Mouse (Mus musculus) lung, embryonic 16.5 days (tissue): ENCODE measurements around the gene Babam2. TPM values are rescaled to one million over a fixed set of nuclear protein-coding genes. Genes with fewer than 3 reads are reported as not detected.

Source experiments
- ATAC-seq: fragments of 200-750 bp; cut with Nextera tagmentation; 2 replicates; pipeline ENCODE4 v1.8.0; 2017; ENCODE audit warnings: low read depth, mild to moderate bottlenecking, moderate library complexity
- H3K27ac ChIP-seq: fragments of 300-500 bp; sonication (generic); 2 replicates; pipeline ENCODE4 v1.5.1; 2014; ENCODE audit warnings: mild to moderate bottlenecking, control low read depth, low read length
- H3K27me3 ChIP-seq: fragments of 300-500 bp; sonication (generic); 2 replicates; pipeline ENCODE4 v1.6.1; 2014; ENCODE audit warnings: low read depth, low read length, mixed read lengths; ENCODE audit not compliant: control insufficient read depth, insufficient read depth
- H3K36me3 ChIP-seq: fragments of 300-500 bp; sonication (generic); 2 replicates; pipeline ENCODE4 v1.6.1; 2014; ENCODE audit warnings: low read length; ENCODE audit not compliant: control insufficient read depth, insufficient read depth
- H3K4me1 ChIP-seq: fragments of 300-500 bp; sonication (generic); replicated peaks from 2 replicates; pipeline ENCODE4 v1.6.1; 2014; ENCODE audit warnings: low read length, mixed read lengths; ENCODE audit not compliant: control insufficient read depth, insufficient read depth
- H3K4me2 ChIP-seq: fragments of 300-500 bp; sonication (generic); 2 replicates; pipeline ENCODE4 v1.6.1; 2014; ENCODE audit warnings: low read depth, low read length, control low read depth
- H3K4me3 ChIP-seq: fragments of 300-500 bp; sonication (generic); 2 replicates; pipeline ENCODE4 v1.5.1; 2014; ENCODE audit warnings: mild to moderate bottlenecking, low read length, control low read depth
- H3K9ac ChIP-seq: fragments of 300-500 bp; sonication (generic); 2 replicates; pipeline ENCODE4 v1.6.1; 2014; ENCODE audit warnings: low read length, control low read depth
- H3K9me3 ChIP-seq: fragments of 300-500 bp; sonication (generic); 2 replicates; pipeline ENCODE4 v1.6.1; 2016; ENCODE audit warnings: low read length; ENCODE audit not compliant: control insufficient read depth
- WGBS: fragments of 180-500 bp; shearing (Covaris S2); extraction: QIAGEN DNeasy Blood & Tissue Kit; methylation state at CpG from one replicate; pipeline ENCODE4 v1.1.7; 2014; 5-methylcytosine and 5-hydroxymethylcytosine counted together
- polyA plus RNA-seq: library from polyadenylated mRNA; unstranded; fragments of >200 nt; fragmentation: Nextera tagmentation; extraction: Ambion mirVana; gene quantifications from 2 replicates; pipeline ENCODE4 v1.2.1, GENCODE M21; 2015

Gene Babam2
- polyA plus RNA-seq, 1 experiment from 2014 or later: 51.9 TPM

GRCm38 (mm10) chr5:31704971-31705370 is 7.5 kb downstream of the Babam2 start:
- H3K4me3 ChIP-seq: no peak overlapping the region
- H3K4me1 ChIP-seq: no peaks in the 10 kb centered on the region
- no peak overlapping the region for H3K4me2 ChIP-seq
- ATAC-seq: no peak
- WGBS: 83% methylated on average over 5 of the region's 5 CpGs
- H3K27me3 ChIP-seq: no peaks in the 10 kb centered on the region
- H3K27ac ChIP-seq: no peak overlapping the region
- no peaks in the 10 kb centered on the region for H3K36me3 ChIP-seq
- no peaks in the 10 kb centered on the region; the same call in 1 of the 2 replicates for H3K9me3 ChIP-seq
- H3K9ac ChIP-seq: no peak overlapping the region

GRCm38 (mm10) chr5:31706826-31707225 is 9.3 kb downstream of the Babam2 start:
- Histone ChIP-seq H3K9ac (no peak overlapping the region), H3K4me1 (no peaks in the 10 kb centered on the region; the same call in 1 of the 2 replicates), H3K27ac (no peak overlapping the region), H3K4me3 (no peak overlapping the region), H3K36me3 (no peaks in the 10 kb centered on the region), H3K4me2 (no peak overlapping the region), H3K27me3 (no peaks in the 10 kb centered on the region), H3K9me3 (no peaks in the 10 kb centered on the region; the same call in 1 of the 2 replicates)
- no peak for ATAC-seq
- WGBS: 61% methylated on average over 4 of the region's 4 CpGs

DNA sequence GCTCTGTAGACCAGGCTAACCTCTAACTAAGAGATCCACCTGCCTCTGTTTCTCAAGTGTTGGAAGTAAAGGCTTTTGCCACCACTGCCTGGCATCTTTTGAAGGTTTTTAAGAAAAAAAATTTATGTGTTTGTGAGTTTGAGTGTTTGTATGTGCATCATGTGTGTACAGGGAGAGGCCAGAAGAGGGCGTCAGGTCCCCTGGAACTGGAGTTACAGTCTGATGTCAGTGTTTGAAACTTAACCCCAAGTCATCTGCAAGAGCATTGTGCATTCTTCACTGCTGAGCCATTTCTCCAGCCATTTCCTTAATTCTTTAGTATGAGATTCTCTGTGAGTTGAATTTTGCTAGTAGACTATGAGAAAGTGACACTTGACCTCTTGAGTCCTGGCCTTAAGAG is 11.9 kb downstream of the Babam2 start:
- H3K9ac ChIP-seq: no peak overlapping the region
- no peak overlapping the region for H3K27ac ChIP-seq
- 77% methylated on average over 1 of the region's 1 CpGs for WGBS
- H3K4me3 ChIP-seq: no peak overlapping the region
- no peaks in the 10 kb centered on the region; the same call in 1 of the 2 replicates for H3K9me3 ChIP-seq
- peaks cover 6% of the 10 kb centered on the region for H3K4me1 ChIP-seq
- no peak overlapping the region for H3K4me2 ChIP-seq
- H3K36me3 ChIP-seq: no peaks in the 10 kb centered on the region
- ATAC-seq: no peak
- H3K27me3 ChIP-seq: no peaks in the 10 kb centered on the region

GRCm38 (mm10) chr5:31713280-31713711 is 15.8 kb downstream of the Babam2 start:
- H3K4me2 ChIP-seq: no peak overlapping the region
- no peaks in the 10 kb centered on the region for H3K27me3 ChIP-seq
- ATAC-seq: peak; percentile 80
- H3K4me1 ChIP-seq: peaks cover 10% of the 10 kb centered on the region
- no peak overlapping the region for H3K9ac ChIP-seq
- H3K4me3 ChIP-seq: no peak overlapping the region
- 43% methylated on average over 2 of the region's 2 CpGs for WGBS
- H3K36me3 ChIP-seq: no peaks in the 10 kb centered on the region
- H3K9me3 ChIP-seq: no peaks in the 10 kb centered on the region; the same call in 1 of the 2 replicates
- peak overlapping the region; percentile 73 for H3K27ac ChIP-seq

GRCm38 (mm10) chr5:31713841-31714264 is 16.4 kb downstream of the Babam2 start:
- H3K36me3 ChIP-seq: no peaks in the 10 kb centered on the region
- H3K27me3 ChIP-seq: no peaks in the 10 kb centered on the region
- no peak overlapping the region for H3K4me3 ChIP-seq
- peak overlapping the region; percentile 73 for H3K27ac ChIP-seq
- peak; percentile 45; the same call in 1 of the 2 replicates for ATAC-seq
- 51% methylated on average over 5 of the region's 5 CpGs for WGBS
- H3K9ac ChIP-seq: no peak overlapping the region
- no peaks in the 10 kb centered on the region; the same call in 1 of the 2 replicates for H3K9me3 ChIP-seq
- peaks cover 10% of the 10 kb centered on the region for H3K4me1 ChIP-seq
- no peak overlapping the region for H3K4me2 ChIP-seq

GRCm38 (mm10) chr5:31715486-31716150 is 18.1 kb downstream of the Babam2 start:
- ATAC-seq: peak; percentile 36

DNA sequence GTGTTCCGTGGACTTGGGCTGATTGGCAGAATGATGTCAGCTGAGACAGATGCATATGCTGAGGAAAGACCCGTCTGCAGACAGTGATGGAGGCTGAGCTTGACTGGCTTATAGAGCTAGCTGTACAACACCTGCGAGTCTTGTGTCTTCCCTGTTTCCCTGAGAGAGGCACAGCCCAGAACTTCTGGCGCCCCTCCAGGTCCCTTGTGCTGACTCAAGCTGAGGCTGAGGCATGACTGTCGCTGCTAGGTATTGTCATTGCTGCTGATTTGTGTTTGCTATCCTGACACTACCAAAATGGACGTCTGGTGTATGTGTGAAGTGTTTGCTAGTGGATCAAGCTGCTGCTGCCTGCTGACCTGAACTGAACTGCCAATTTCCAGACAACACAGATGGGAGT is 27.0 kb downstream of the Babam2 start:
- Histone ChIP-seq H3K27ac (no peak overlapping the region), H3K27me3 (no peaks in the 10 kb centered on the region), H3K9ac (no peak overlapping the region), H3K9me3 (no peaks in the 10 kb centered on the region), H3K36me3 (no peaks in the 10 kb centered on the region), H3K4me3 (no peak overlapping the region), H3K4me1 (0 out of 2 replicates have a peak, but pooled peaks cover 2% of the 10 kb centered on the region), H3K4me2 (no peak overlapping the region)
- 68% methylated on average over 6 of the region's 6 CpGs for WGBS
- no peak for ATAC-seq

More at GRCm38 (mm10) chr5:31715486-31716150, 18.1 kb downstream of the Babam2 start:
- peaks cover 10% of the 10 kb centered on the region for H3K4me1 ChIP-seq
- H3K9me3 ChIP-seq: no peaks in the 10 kb centered on the region
- no peaks in the 10 kb centered on the region for H3K27me3 ChIP-seq
- no peak overlapping the region for H3K9ac ChIP-seq
- peak overlapping the region; percentile 80 for H3K27ac ChIP-seq
- no peak overlapping the region for H3K4me2 ChIP-seq
- H3K36me3 ChIP-seq: no peaks in the 10 kb centered on the region
- 40% methylated on average over 4 of the region's 4 CpGs for WGBS
- no peak overlapping the region for H3K4me3 ChIP-seq

DNA sequence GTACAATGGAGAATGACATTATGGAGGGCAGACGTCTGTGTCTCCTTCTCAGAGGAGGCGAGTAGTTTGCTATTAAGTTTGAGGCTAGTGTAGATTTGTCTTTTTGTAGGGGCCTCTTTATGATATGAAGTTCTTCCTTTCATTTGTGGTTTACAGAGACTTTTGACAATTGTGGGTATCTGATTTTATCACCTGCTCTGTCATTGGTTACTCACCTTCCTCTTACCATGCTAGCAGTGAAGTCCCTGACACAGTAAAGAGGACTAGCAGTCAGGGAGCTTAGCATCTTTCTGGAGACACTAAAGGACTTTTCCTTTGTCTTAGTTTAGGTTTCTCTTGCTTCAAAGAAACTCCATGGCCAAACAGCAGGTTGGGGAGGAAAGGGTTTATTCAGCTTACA is 28.4 kb downstream of the Babam2 start:
- Histone ChIP-seq H3K4me1 (0 out of 2 replicates have a peak, but pooled peaks cover 2% of the 10 kb centered on the region), H3K27ac (no peak overlapping the region), H3K36me3 (no peaks in the 10 kb centered on the region), H3K4me3 (no peak overlapping the region), H3K27me3 (no peaks in the 10 kb centered on the region), H3K9me3 (no peaks in the 10 kb centered on the region), H3K4me2 (no peak overlapping the region), H3K9ac (no peak overlapping the region)
- WGBS: 88% methylated on average over 2 of the region's 2 CpGs
- ATAC-seq: no peak

DNA sequence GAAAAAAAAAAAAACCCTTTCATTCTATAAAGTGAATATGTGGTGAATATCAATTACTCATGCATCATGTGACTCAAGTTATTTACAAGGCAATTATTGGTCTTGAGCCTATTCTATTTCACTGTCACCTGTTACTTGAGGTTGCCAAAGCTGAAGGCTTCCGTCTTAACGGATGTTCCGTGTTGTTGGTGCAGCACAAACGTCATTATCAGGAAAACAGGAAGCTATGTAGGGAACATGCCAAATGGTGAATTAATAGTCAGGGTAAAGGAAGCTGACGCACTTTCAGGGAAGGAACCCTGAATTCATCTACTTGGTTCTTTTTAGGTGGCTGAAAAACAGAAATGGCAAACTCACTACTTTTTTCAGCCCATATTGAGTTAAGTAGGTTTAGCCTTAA is 30.0 kb downstream of the Babam2 start:
- H3K27ac ChIP-seq: no peak overlapping the region
- H3K4me1 ChIP-seq: 0 out of 2 replicates have a peak, but pooled peaks cover 2% of the 10 kb centered on the region
- H3K4me2 ChIP-seq: no peak overlapping the region
- H3K9me3 ChIP-seq: no peaks in the 10 kb centered on the region
- no peaks in the 10 kb centered on the region for H3K27me3 ChIP-seq
- no peaks in the 10 kb centered on the region for H3K36me3 ChIP-seq
- WGBS: 63% methylated on average over 5 of the region's 5 CpGs
- H3K9ac ChIP-seq: no peak overlapping the region
- no peak for ATAC-seq
- no peak overlapping the region for H3K4me3 ChIP-seq
